Mouse (Mus musculus): Measurements from ENCODE around the gene 1700021F05Rik. TPM values are rescaled to one million over a fixed set of nuclear protein-coding genes. Genes with fewer than 3 reads are reported as not detected.

1700021F05Rik gene
- total RNA-seq, 1 experiment: 32.9 TPM

- Histone ChIP-seq H3K36me3 (ENCODE audit: control insufficient read depth, insufficient read depth, low read length, poor library complexity, severe bottlenecking) (no peaks in the 10 kb centered on the region), H3K4me1 (ENCODE audit: control insufficient read depth in 2 of 2, insufficient read depth in 2 of 2, low read length in 2 of 2, poor library complexity in 1 of 2) (peaks cover 0 to 12% of the 10 kb centered on the region in 2 experiments; a peak in 2 of 4 replicates), H3K9ac (ENCODE audit: insufficient read depth, low read depth, low read length, poor library complexity, severe bottlenecking) (no peak overlapping the region), H3K9me3 (ENCODE audit: control insufficient read depth, insufficient read depth, low read depth, low read length) (no peaks in the 10 kb centered on the region), H3K27ac (ENCODE audit: insufficient read depth, low read depth, low read length, poor library complexity, severe bottlenecking) (no peak overlapping the region; the same call in 1 of the 2 replicates), H3K4me3 (ENCODE audit: insufficient read depth in 1 of 2, low read depth in 1 of 2, low read length in 2 of 2, poor library complexity in 1 of 2, severe bottlenecking in 1 of 2) (no peak overlapping the region)
- in situ Hi-C loops (cut with MboI; ENCODE audit: low sequenced_read_pairs in 2 of 2, unreplicated experiment in 2 of 2): no loop called here
- 0 out of 2 replicates have a peak, but pooled peaks have one; percentile 29 for TF ChIP-seq ZNF384 (IDR thresholded peaks at IDR 0.05; ENCODE audit: low read depth, low read length)
- no peak for TF ChIP-seq CHD2 (IDR thresholded peaks at IDR 0.05; ENCODE audit: low read depth, low read length)
- TF ChIP-seq MAFK (IDR thresholded peaks at IDR 0.05; ENCODE audit: insufficient read depth, low read depth, low read length): no peak
- TF ChIP-seq ZC3H11A (IDR thresholded peaks at IDR 0.05; ENCODE audit: borderline replicate concordance, low read depth, low read length): peak; percentile 49; the same call in 1 of the 2 replicates
- TF ChIP-seq HCFC1 (IDR thresholded peaks at IDR 0.05; ENCODE audit: borderline replicate concordance, insufficient read depth, low read length): no peak
- DNase-seq (ENCODE audit: low read depth, low spot score): no peak
Measured at GRCm38 (mm10) chr10:43475376-43475775, 65.4 kb downstream of the 1700021F05Rik start.

Other genes with a start within 250 kb of the 1700021F05Rik start
- gene Bend3, start 62.2 kb downstream of the 1700021F05Rik start, total RNA-seq (2012; rRNA removed): 23.2 and 26.4 TPM in 2 replicates
- gene Gm9803, start 16.9 kb downstream of the 1700021F05Rik start, total RNA-seq (2012; rRNA removed): 13.3 and 20.6 TPM in 2 replicates
- 30.9 and 84.4 TPM in 2 replicates for gene Cd24a, start 37.3 kb upstream of the 1700021F05Rik start, total RNA-seq (2012; rRNA removed)